Mouse (Mus musculus): Measurements from ENCODE around the gene Elovl7.

The Elovl7 gene

GRCm38 (mm10) chr13:108214081-108214484, at the start of gene Elovl7:
Gene Elovl7 (plus strand): TSS chr13:108214404.
- in situ Hi-C loops (cut with MboI; ENCODE audit: low pct_unique_long_range_greater_than_20kb in 1 of 2, low sequenced_read_pairs in 2 of 2, unreplicated experiment in 1 of 2) = no loop called here

- in situ Hi-C loops (cut with MboI; ENCODE audit: low pct_unique_long_range_greater_than_20kb in 1 of 2, low sequenced_read_pairs in 2 of 2, unreplicated experiment in 1 of 2) = loop anchor here in 1 of 2 experiments (10.0 kb wide), 1 partner anchor 160 kb away; no protein-coding TSS in a partner anchor
Observed at GRCm38 (mm10) chr13:108164621-108165020, 49.6 kb upstream of the Elovl7 start.

- in situ Hi-C loops (cut with MboI; ENCODE audit: low pct_unique_long_range_greater_than_20kb in 1 of 2, low sequenced_read_pairs in 2 of 2, unreplicated experiment in 1 of 2) = no loop called here
Observed at GRCm38 (mm10) chr13:108170002-108170401, 44.2 kb upstream of the Elovl7 start.

GRCm38 (mm10) chr13:108170511-108170910, 43.7 kb upstream of the Elovl7 start:
- in situ Hi-C loops (cut with MboI; ENCODE audit: low pct_unique_long_range_greater_than_20kb in 1 of 2, low sequenced_read_pairs in 2 of 2, unreplicated experiment in 1 of 2) = no loop called here

- in situ Hi-C loops (cut with MboI; ENCODE audit: low pct_unique_long_range_greater_than_20kb in 1 of 2, low sequenced_read_pairs in 2 of 2, unreplicated experiment in 1 of 2) = no loop called here
Observed at GRCm38 (mm10) chr13:108179618-108180017, 34.6 kb upstream of the Elovl7 start.

GRCm38 (mm10) chr13:108180821-108181220, 33.4 kb upstream of the Elovl7 start:
- in situ Hi-C loops (cut with MboI; ENCODE audit: low pct_unique_long_range_greater_than_20kb in 1 of 2, low sequenced_read_pairs in 2 of 2, unreplicated experiment in 1 of 2) = no loop called here

- in situ Hi-C loops (cut with MboI; ENCODE audit: low pct_unique_long_range_greater_than_20kb in 1 of 2, low sequenced_read_pairs in 2 of 2, unreplicated experiment in 1 of 2) = no loop called here
Observed at GRCm38 (mm10) chr13:108184743-108185255, 29.4 kb upstream of the Elovl7 start.

GRCm38 (mm10) chr13:108185530-108185929, 28.7 kb upstream of the Elovl7 start:
- in situ Hi-C loops (cut with MboI; ENCODE audit: low pct_unique_long_range_greater_than_20kb in 1 of 2, low sequenced_read_pairs in 2 of 2, unreplicated experiment in 1 of 2) = no loop called here

- in situ Hi-C loops (cut with MboI; ENCODE audit: low pct_unique_long_range_greater_than_20kb in 1 of 2, low sequenced_read_pairs in 2 of 2, unreplicated experiment in 1 of 2) = no loop called here
Observed at GRCm38 (mm10) chr13:108187994-108188393, 26.2 kb upstream of the Elovl7 start.

GRCm38 (mm10) chr13:108191074-108191720, 23.0 kb upstream of the Elovl7 start:
- in situ Hi-C loops (cut with MboI; ENCODE audit: low pct_unique_long_range_greater_than_20kb in 1 of 2, low sequenced_read_pairs in 2 of 2, unreplicated experiment in 1 of 2) = loop anchor here in 1 of 2 experiments (10.0 kb wide), 1 partner anchor 144 kb away; no protein-coding TSS in a partner anchor

- in situ Hi-C loops (cut with MboI; ENCODE audit: low pct_unique_long_range_greater_than_20kb in 1 of 2, low sequenced_read_pairs in 2 of 2, unreplicated experiment in 1 of 2) = loop anchor here in 1 of 2 experiments (10.0 kb wide), 1 partner anchor 139 kb away; no protein-coding TSS in a partner anchor
Observed at GRCm38 (mm10) chr13:108195474-108195873, 18.7 kb upstream of the Elovl7 start.

- in situ Hi-C loops (cut with MboI; ENCODE audit: low pct_unique_long_range_greater_than_20kb in 1 of 2, low sequenced_read_pairs in 2 of 2, unreplicated experiment in 1 of 2) = no loop called here
Observed at GRCm38 (mm10) chr13:108204857-108205256, 9.3 kb upstream of the Elovl7 start.

GRCm38 (mm10) chr13:108207447-108207846, 6.8 kb upstream of the Elovl7 start:
- in situ Hi-C loops (cut with MboI; ENCODE audit: low pct_unique_long_range_greater_than_20kb in 1 of 2, low sequenced_read_pairs in 2 of 2, unreplicated experiment in 1 of 2) = no loop called here

- in situ Hi-C loops (cut with MboI; ENCODE audit: low pct_unique_long_range_greater_than_20kb in 1 of 2, low sequenced_read_pairs in 2 of 2, unreplicated experiment in 1 of 2) = no loop called here
Observed at GRCm38 (mm10) chr13:108208090-108208489, 6.1 kb upstream of the Elovl7 start.

GRCm38 (mm10) chr13:108210960-108211359, 3.2 kb upstream of the Elovl7 start:
- in situ Hi-C loops (cut with MboI; ENCODE audit: low pct_unique_long_range_greater_than_20kb in 1 of 2, low sequenced_read_pairs in 2 of 2, unreplicated experiment in 1 of 2) = no loop called here

- in situ Hi-C loops (cut with MboI; ENCODE audit: low pct_unique_long_range_greater_than_20kb in 1 of 2, low sequenced_read_pairs in 2 of 2, unreplicated experiment in 1 of 2) = no loop called here
Observed at GRCm38 (mm10) chr13:108212397-108213018, 1.7 kb upstream of the Elovl7 start.

GRCm38 (mm10) chr13:108214485-108215107, 392 bp downstream of the Elovl7 start:
- in situ Hi-C loops (cut with MboI; ENCODE audit: low pct_unique_long_range_greater_than_20kb in 1 of 2, low sequenced_read_pairs in 2 of 2, unreplicated experiment in 1 of 2) = no loop called here

- in situ Hi-C loops (cut with MboI; ENCODE audit: low pct_unique_long_range_greater_than_20kb in 1 of 2, low sequenced_read_pairs in 2 of 2, unreplicated experiment in 1 of 2) = no loop called here
Observed at GRCm38 (mm10) chr13:108215231-108215780, 1.1 kb downstream of the Elovl7 start.

- in situ Hi-C loops (cut with MboI; ENCODE audit: low pct_unique_long_range_greater_than_20kb in 1 of 2, low sequenced_read_pairs in 2 of 2, unreplicated experiment in 1 of 2) = no loop called here
Observed at GRCm38 (mm10) chr13:108219773-108220172, 5.6 kb downstream of the Elovl7 start.
